Mouse (Mus musculus): ENCODE measurements around the gene Agpat4.

- TF ChIP-seq CTCF (conservative IDR thresholded peaks at IDR 0.05; ENCODE audit: insufficient read depth, insufficient read length, low read depth, low read length) (no peak), POLR2A (IDR thresholded peaks at IDR 0.05; ENCODE audit: low read depth, low read length) (no peak)
Observed at GRCm38 (mm10) chr17:12094827-12095590, 23.5 kb upstream of the Agpat4 start.

Data from kidney, adult 2 months (tissue).